Mouse (Mus musculus) olfactory bulb, adult 2 months (tissue): ENCODE measurements around the gene Zc3h10.

Experiments used
- CTCF ChIP-seq: fragments of 200-500 bp; IDR thresholded peaks from 2 replicates; pipeline ENCODE4 v1.5.1; 2012; ENCODE audit warnings: low read depth, mild to moderate bottlenecking, low read length, moderate library complexity; ENCODE audit not compliant: insufficient read depth
- POLR2A ChIP-seq: fragments of 200-500 bp; IDR thresholded peaks from 2 replicates; pipeline ENCODE4 v1.6.1; 2012; ENCODE audit warnings: mild to moderate bottlenecking, low read depth, low read length, moderate library complexity; ENCODE audit not compliant: insufficient read depth

DNA sequence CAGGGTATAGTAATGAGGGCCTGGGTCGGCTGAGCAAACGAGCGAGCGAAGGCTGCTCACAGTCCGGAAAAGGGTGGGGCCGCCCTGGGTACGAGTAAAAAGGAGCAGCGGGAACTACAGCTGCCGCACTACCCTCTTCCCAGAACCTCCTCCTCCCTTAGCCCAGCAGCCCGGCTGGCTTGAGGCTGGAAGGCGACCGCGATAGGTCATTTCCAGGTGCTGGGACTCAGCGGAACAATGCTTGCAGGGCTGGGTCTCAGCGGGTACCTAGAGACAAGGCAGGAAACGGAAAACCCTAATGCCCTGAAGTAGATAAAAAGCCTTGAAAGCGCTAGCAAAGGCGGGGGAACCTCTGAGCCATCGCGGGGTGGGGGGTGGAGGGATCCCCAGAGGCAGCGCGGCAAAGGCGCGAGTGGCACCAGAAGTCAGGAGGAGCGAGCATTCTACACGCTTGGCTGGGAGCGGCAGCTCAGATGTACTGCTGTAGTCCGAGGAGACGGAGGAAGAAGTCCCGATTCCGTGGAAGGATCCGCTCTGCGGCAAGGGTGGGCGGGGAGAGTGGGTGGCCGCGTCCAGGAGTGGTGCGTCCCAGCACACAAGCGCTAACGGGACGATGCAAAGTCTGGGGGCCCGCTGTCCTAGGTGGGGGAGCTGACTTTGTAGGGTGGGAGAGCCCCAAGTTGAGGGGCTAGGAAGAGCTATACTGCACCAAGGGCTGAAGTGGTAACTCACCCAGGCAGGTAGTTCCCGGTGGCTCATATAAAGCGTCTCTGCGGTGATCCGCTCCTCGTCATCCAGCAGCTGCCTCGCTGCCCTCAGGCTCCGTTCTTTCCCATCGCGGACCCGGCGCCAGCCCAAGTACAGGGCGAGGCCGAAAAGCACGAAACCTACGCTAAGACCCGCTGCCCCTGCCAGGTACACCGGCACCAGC, 22.6 kb downstream of the Zc3h10 start:
- TF ChIP-seq POLR2A = no peak
- TF ChIP-seq CTCF = no peak
